Mouse (Mus musculus): ENCODE results near the gene C2cd5. TPM values are rescaled to one million over a fixed set of nuclear protein-coding genes. Genes with fewer than 3 reads are reported as not detected.

C2cd5 gene
- total and polyA plus RNA-seq, 3 experiments = 16.2 to 47.6 (median 30.5) TPM

DNA sequence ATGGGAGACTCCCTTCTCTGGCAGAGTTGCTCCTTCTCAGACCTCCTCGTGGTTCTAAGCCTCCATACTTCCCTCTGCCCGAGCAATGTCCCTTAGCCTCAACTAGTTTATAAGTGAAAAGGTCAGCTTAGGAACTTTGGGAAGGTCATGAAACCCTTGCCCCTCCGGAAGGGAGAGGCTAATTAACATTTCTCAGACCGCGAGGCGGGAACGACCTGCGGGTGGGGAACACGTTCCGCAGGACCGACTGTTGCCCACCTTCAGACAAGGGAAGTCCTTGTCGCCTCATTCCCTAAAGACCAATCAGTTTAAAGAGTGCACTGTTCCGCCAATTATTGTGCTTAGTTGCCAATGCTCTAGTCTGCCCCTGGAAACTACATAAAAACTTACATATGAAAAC is 8.1 kb upstream of the C2cd5 start:
- TF ChIP-seq MEF2A (IDR thresholded peaks at IDR 0.05; ENCODE audit: extremely low read depth, insufficient replicate concordance, low read depth, low read length, poor library complexity, severe bottlenecking) = no peak
- no peak for TF ChIP-seq MAX (IDR thresholded peaks at IDR 0.05; ENCODE audit: low read length)
- no peak for TF ChIP-seq TAL1 (IDR thresholded peaks at IDR 0.05; ENCODE audit: low read length)
- no peak for TF ChIP-seq GABPA (IDR thresholded peaks at IDR 0.05; ENCODE audit: low read depth, low read length)
- TF ChIP-seq UBTF (IDR thresholded peaks at IDR 0.05; ENCODE audit: borderline replicate concordance, insufficient read depth, low read depth, low read length) = no peak
- no peak for TF ChIP-seq POLR2AphosphoS2 (IDR thresholded peaks at IDR 0.05; ENCODE audit: low read length)
- no peak for TF ChIP-seq POLR2A (IDR thresholded peaks at IDR 0.05; ENCODE audit: control insufficient read depth in 1 of 2, insufficient read depth in 1 of 2, low read depth in 1 of 2, low read length in 2 of 2, poor library complexity in 1 of 2)
- no peak for TF ChIP-seq ZNF384 (IDR thresholded peaks at IDR 0.05; ENCODE audit: low read depth, low read length)
- Histone ChIP-seq H3K27ac (ENCODE audit: control insufficient read depth, low read depth, low read length) (no peak overlapping the region), H3K9ac (ENCODE audit: control insufficient read depth, low read depth, low read length, poor library complexity, severe bottlenecking) (no peak overlapping the region), H3K36me3 (ENCODE audit: control insufficient read depth in 1 of 2, insufficient read depth in 2 of 2, low read length in 2 of 2) (no peaks in the 10 kb centered on the region), H3K9me3 (replicated peaks; ENCODE audit: insufficient read depth, low read length) (no peaks in the 10 kb centered on the region), H3K79me2 (ENCODE audit: control insufficient read depth, insufficient read depth, low read length, poor library complexity) (no peaks in the 10 kb centered on the region), H3K4me3 (ENCODE audit: control insufficient read depth in 1 of 2, insufficient read depth in 1 of 2, low read depth in 2 of 2, low read length in 2 of 2) (no peak overlapping the region), H3K4me1 (ENCODE audit: control insufficient read depth in 1 of 2, insufficient read depth in 2 of 2, low read length in 2 of 2) (no peaks in the 10 kb centered on the region), H3K27me3 (ENCODE audit: control insufficient read depth in 1 of 2, insufficient read depth in 2 of 2, low read length in 2 of 2) (no peaks in the 10 kb centered on the region)
- DNase-seq (ENCODE audit: low read depth, low spot score) = no peak

DNA sequence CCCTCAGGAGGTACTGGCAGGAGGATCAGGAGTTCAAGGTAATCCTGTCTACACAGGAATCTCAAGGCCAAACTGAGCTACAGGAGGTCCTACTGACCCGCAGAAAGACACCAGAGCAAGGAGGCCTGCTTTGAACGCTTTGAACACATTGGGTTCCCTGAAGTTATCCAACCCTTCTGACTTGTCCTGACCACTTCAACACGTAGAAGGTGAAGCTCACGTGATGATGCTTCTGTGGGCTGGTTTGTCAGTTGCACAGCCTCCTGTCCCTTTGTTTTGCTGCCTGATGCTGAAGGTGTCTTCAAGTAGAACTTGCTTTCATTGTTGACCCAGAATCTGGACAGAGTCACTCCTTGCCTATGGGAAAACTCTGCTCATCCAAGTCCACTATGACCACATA is 7.7 kb upstream of the C2cd5 start:
- no peak overlapping the region for H3K4me3 ChIP-seq (ENCODE audit: control insufficient read depth in 1 of 2, insufficient read depth in 1 of 2, low read depth in 2 of 2, low read length in 2 of 2)
- H3K9ac ChIP-seq (ENCODE audit: control insufficient read depth, low read depth, low read length, poor library complexity, severe bottlenecking) = no peak overlapping the region
- no peak overlapping the region for H3K27ac ChIP-seq (ENCODE audit: control insufficient read depth, low read depth, low read length)
- H3K36me3 ChIP-seq (ENCODE audit: control insufficient read depth in 1 of 2, insufficient read depth in 2 of 2, low read length in 2 of 2) = no peaks in the 10 kb centered on the region
- no peaks in the 10 kb centered on the region for H3K27me3 ChIP-seq (ENCODE audit: control insufficient read depth in 1 of 2, insufficient read depth in 2 of 2, low read length in 2 of 2)
- DNase-seq (ENCODE audit: low read depth, low spot score) = no peak
- TF ChIP-seq TAL1 (IDR thresholded peaks at IDR 0.05; ENCODE audit: low read length) (no peak), UBTF (IDR thresholded peaks at IDR 0.05; ENCODE audit: borderline replicate concordance, insufficient read depth, low read depth, low read length) (no peak), CTCF (IDR thresholded peaks at IDR 0.05 in 2 of 3, conservative IDR thresholded peaks at IDR 0.05 in 1 of 3; ENCODE audit: control insufficient read depth in 1 of 3, insufficient read depth in 1 of 3, low read depth in 2 of 3, low read length in 3 of 3, poor library complexity in 1 of 3, severe bottlenecking in 1 of 3) (no peak), CHD1 (IDR thresholded peaks at IDR 0.05; ENCODE audit: low read depth, low read length) (no peak), MAX (IDR thresholded peaks at IDR 0.05; ENCODE audit: low read length) (no peak), ZMIZ1 (IDR thresholded peaks at IDR 0.05; ENCODE audit: low read depth, low read length) (no peak)
- no peaks in the 10 kb centered on the region for H3K4me1 ChIP-seq (ENCODE audit: control insufficient read depth in 1 of 2, insufficient read depth in 2 of 2, low read length in 2 of 2)
- H3K79me2 ChIP-seq (ENCODE audit: control insufficient read depth, insufficient read depth, low read length, poor library complexity) = no peaks in the 10 kb centered on the region
- H3K9me3 ChIP-seq (replicated peaks; ENCODE audit: insufficient read depth, low read length) = no peaks in the 10 kb centered on the region

DNA sequence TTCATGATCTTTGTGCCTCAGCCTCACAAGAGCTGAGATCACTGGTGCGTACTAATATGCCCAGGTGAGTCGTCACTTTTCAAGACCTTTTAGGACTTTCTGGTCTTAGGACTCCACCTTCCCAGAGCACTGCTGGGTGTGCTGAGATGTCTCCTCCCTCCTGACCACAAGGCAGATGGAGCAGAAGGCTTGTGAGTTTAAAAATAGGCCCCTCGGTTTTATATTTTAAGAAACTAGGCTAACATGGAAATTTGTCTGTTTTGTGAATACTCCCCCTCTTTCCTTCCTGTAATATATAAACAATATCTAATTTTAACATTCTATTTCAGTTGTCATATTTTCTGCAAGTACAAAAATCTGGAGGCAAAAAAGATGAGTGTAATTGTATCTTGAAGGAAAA is 5.8 kb upstream of the C2cd5 start:
- TF ChIP-seq NRF1 (IDR thresholded peaks at IDR 0.05; ENCODE audit: insufficient read depth, low read depth, low read length, poor library complexity, severe bottlenecking) = no peak
- TF ChIP-seq CHD1 (IDR thresholded peaks at IDR 0.05; ENCODE audit: low read depth, low read length) = no peak
- TF ChIP-seq TBP (IDR thresholded peaks at IDR 0.05; ENCODE audit: low read depth, low read length) = no peak
- TF ChIP-seq SMC3 (IDR thresholded peaks at IDR 0.05; ENCODE audit: low read depth, low read length) = no peak
- TF ChIP-seq POLR2AphosphoS5 (IDR thresholded peaks at IDR 0.05; ENCODE audit: borderline replicate concordance, low read depth, low read length) = no peak
- no peak for TF ChIP-seq ZMIZ1 (IDR thresholded peaks at IDR 0.05; ENCODE audit: low read depth, low read length)
- no peak for TF ChIP-seq TCF12 (IDR thresholded peaks at IDR 0.05; ENCODE audit: low read depth, low read length)
- TF ChIP-seq BHLHE40 (IDR thresholded peaks at IDR 0.05; ENCODE audit: borderline replicate concordance, low read depth, low read length) = no peak
- no peak for TF ChIP-seq ZNF384 (IDR thresholded peaks at IDR 0.05; ENCODE audit: low read depth, low read length)
- no peak for TF ChIP-seq MAX (IDR thresholded peaks at IDR 0.05; ENCODE audit: low read length)
- no peak for TF ChIP-seq NELFE (IDR thresholded peaks at IDR 0.05; ENCODE audit: low read depth, low read length)
- TF ChIP-seq CTCF (IDR thresholded peaks at IDR 0.05 in 2 of 3, conservative IDR thresholded peaks at IDR 0.05 in 1 of 3; ENCODE audit: control insufficient read depth in 1 of 3, insufficient read depth in 1 of 3, low read depth in 2 of 3, low read length in 3 of 3, poor library complexity in 1 of 3, severe bottlenecking in 1 of 3) = no peak
- no peak for TF ChIP-seq SIN3A (IDR thresholded peaks at IDR 0.05; ENCODE audit: low read length)
- no peak for TF ChIP-seq ETS1 (IDR thresholded peaks at IDR 0.05; ENCODE audit: low read depth, low read length)
- no peak for TF ChIP-seq ELF1 (IDR thresholded peaks at IDR 0.05; ENCODE audit: low read depth, low read length)
- no peak for TF ChIP-seq MAFK (IDR thresholded peaks at IDR 0.05; ENCODE audit: borderline replicate concordance, low read depth, low read length)
- no peak for TF ChIP-seq KAT2A (conservative IDR thresholded peaks at IDR 0.05; ENCODE audit: low read depth, low read length)
- TF ChIP-seq GATA1 (IDR thresholded peaks at IDR 0.05; ENCODE audit: low read depth, low read length) = no peak
- TF ChIP-seq E2F4 (IDR thresholded peaks at IDR 0.05; ENCODE audit: borderline replicate concordance, low read depth, low read length) = no peak
- H3K79me2 ChIP-seq (ENCODE audit: control insufficient read depth, insufficient read depth, low read length, poor library complexity) = no peaks in the 10 kb centered on the region
- H3K27me3 ChIP-seq (ENCODE audit: control insufficient read depth in 1 of 2, insufficient read depth in 2 of 2, low read length in 2 of 2) = no peaks in the 10 kb centered on the region
- no peaks in the 10 kb centered on the region for H3K9me3 ChIP-seq (replicated peaks; ENCODE audit: insufficient read depth, low read length)
- H3K27ac ChIP-seq (ENCODE audit: control insufficient read depth, low read depth, low read length) = no peak overlapping the region
- no peak overlapping the region for H3K9ac ChIP-seq (ENCODE audit: control insufficient read depth, low read depth, low read length, poor library complexity, severe bottlenecking)
- no peaks in the 10 kb centered on the region for H3K4me1 ChIP-seq (ENCODE audit: control insufficient read depth in 1 of 2, insufficient read depth in 2 of 2, low read length in 2 of 2)
- no peak overlapping the region for H3K4me3 ChIP-seq (ENCODE audit: control insufficient read depth in 1 of 2, insufficient read depth in 1 of 2, low read depth in 2 of 2, low read length in 2 of 2)
- no peak for DNase-seq (ENCODE audit: low read depth, low spot score)
- H3K36me3 ChIP-seq (ENCODE audit: control insufficient read depth in 1 of 2, insufficient read depth in 2 of 2, low read length in 2 of 2) = no peaks in the 10 kb centered on the region
